Mouse (Mus musculus): ENCODE results near the gene Dcun1d4.

DNA sequence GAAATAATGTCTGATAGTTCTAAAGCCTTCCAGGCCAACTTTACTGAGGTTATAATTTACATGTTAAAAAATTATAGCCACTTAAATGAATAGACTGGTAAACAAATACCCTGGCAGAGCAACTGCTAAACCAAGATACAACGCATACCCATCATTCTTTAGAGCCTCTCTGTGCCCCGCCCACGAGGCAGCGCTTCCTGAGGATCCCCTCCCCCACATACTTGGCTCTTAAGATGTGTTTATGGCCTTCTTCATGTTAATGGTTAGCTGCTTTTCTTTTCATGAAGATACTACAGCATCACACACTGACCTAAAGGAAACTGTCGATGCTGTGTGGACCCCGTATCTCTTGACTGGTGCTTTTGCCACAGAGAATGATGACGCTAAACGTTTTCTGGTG is 17.8 kb downstream of the Dcun1d4 start:
- TF ChIP-seq EP300 (IDR thresholded peaks at IDR 0.05; ENCODE audit: low read depth) (no peak), CTCF (IDR thresholded peaks at IDR 0.05; ENCODE audit: low read depth) (no peak)

Data from heart, postnatal 0 days (tissue).